Mouse (Mus musculus) MEL (cell line): Measurements from ENCODE around the gene Nxf7.

ENCODE experiments used
- CHD2 ChIP-seq: IDR thresholded peaks from 2 replicates; pipeline ENCODE4 v1.6.1; 2011; ENCODE audit warnings: low read length, improper control_type of control experiment
- CTCF ChIP-seq, 3 experiments: IDR thresholded peaks in 2 of 3; conservative IDR thresholded peaks in 1 of 3; 2 replicates each; pipeline ENCODE4 v1.5.1; 2011 to 2012; ENCODE audit warnings: low read length in 3 of 3, low read depth in 2 of 3, mild to moderate bottlenecking in 2 of 3, improper control_type of control experiment in 1 of 3, inconsistent platforms in 1 of 3, mixed read lengths in 1 of 3, moderate library complexity in 1 of 3; ENCODE audit not compliant: control insufficient read depth in 1 of 3, insufficient read depth in 1 of 3, poor library complexity in 1 of 3, severe bottlenecking in 1 of 3
- E2F4 ChIP-seq: IDR thresholded peaks from 2 replicates; pipeline ENCODE4 v1.6.1; 2011; ENCODE audit warnings: low read depth, low read length, improper control_type of control experiment, borderline replicate concordance
- EP300 ChIP-seq, 2 experiments: IDR thresholded peaks; 2 replicates each; pipeline ENCODE4 v1.6.1; 2011; ENCODE audit warnings: improper control_type of control experiment in 2 of 2, low read length in 2 of 2, low read depth in 1 of 2, mild to moderate bottlenecking in 1 of 2
- GATA1 ChIP-seq: IDR thresholded peaks from 2 replicates; pipeline ENCODE4 v1.6.1; 2011; ENCODE audit warnings: low read depth, low read length, improper control_type of control experiment
- MAFK ChIP-seq: IDR thresholded peaks from 2 replicates; pipeline ENCODE4 v1.6.1; 2011; ENCODE audit warnings: low read depth, mild to moderate bottlenecking, low read length, improper control_type of control experiment, borderline replicate concordance
- MAX ChIP-seq: IDR thresholded peaks from 2 replicates; pipeline ENCODE4 v1.6.1; 2011; ENCODE audit warnings: low read length, improper control_type of control experiment
- NELFE ChIP-seq: IDR thresholded peaks from 2 replicates; pipeline ENCODE4 v1.6.1; 2011; ENCODE audit warnings: low read depth, low read length, improper control_type of control experiment
- POLR2A ChIP-seq, 2 experiments: IDR thresholded peaks; 2 replicates each; pipeline ENCODE4 v1.6.1; 2011 to 2012; ENCODE audit warnings: low read length in 2 of 2, mild to moderate bottlenecking in 2 of 2, control low read depth in 1 of 2, improper control_type of control experiment in 1 of 2, low read depth in 1 of 2, moderate library complexity in 1 of 2; ENCODE audit not compliant: control insufficient read depth in 1 of 2, insufficient read depth in 1 of 2, poor library complexity in 1 of 2
- TAL1 ChIP-seq: IDR thresholded peaks from 2 replicates; pipeline ENCODE4 v1.6.1; 2012; ENCODE audit warnings: mild to moderate bottlenecking, inconsistent platforms, low read length, moderate library complexity, mixed read lengths
- TCF12 ChIP-seq: IDR thresholded peaks from 2 replicates; pipeline ENCODE4 v1.6.1; 2014; ENCODE audit warnings: low read depth, mild to moderate bottlenecking, inconsistent platforms, low read length, improper control_type of control experiment, moderate library complexity
- USF2 ChIP-seq, 2 experiments: IDR thresholded peaks; 2 replicates each; pipeline ENCODE4 v1.6.1; 2011 to 2012; ENCODE audit warnings: improper control_type of control experiment in 2 of 2, low read length in 2 of 2, borderline replicate concordance in 1 of 2, inconsistent platforms in 1 of 2, low read depth in 1 of 2, mild to moderate bottlenecking in 1 of 2; ENCODE audit not compliant: insufficient read depth in 1 of 2
- ZC3H11A ChIP-seq: IDR thresholded peaks from 2 replicates; pipeline ENCODE4 v1.6.1; 2012; ENCODE audit warnings: low read depth, mild to moderate bottlenecking, inconsistent platforms, low read length, improper control_type of control experiment
- ZKSCAN1 ChIP-seq: IDR thresholded peaks from 2 replicates; pipeline ENCODE4 v1.6.1; 2012; ENCODE audit warnings: low read depth, mild to moderate bottlenecking, inconsistent platforms, low read length, improper control_type of control experiment, moderate library complexity

GRCm38 (mm10) chrX:135627605-135628004, 29.0 kb upstream of the Nxf7 start, which contains the start of gene Prame:
- TF ChIP-seq CTCF (IDR thresholded peaks at IDR 0.05 in 2 of 3, conservative IDR thresholded peaks at IDR 0.05 in 1 of 3; ENCODE audit: control insufficient read depth in 1 of 3, insufficient read depth in 1 of 3, low read depth in 2 of 3, low read length in 3 of 3, poor library complexity in 1 of 3, severe bottlenecking in 1 of 3) = no peak
- no peak for TF ChIP-seq POLR2A (IDR thresholded peaks at IDR 0.05; ENCODE audit: control insufficient read depth in 1 of 2, insufficient read depth in 1 of 2, low read depth in 1 of 2, low read length in 2 of 2, poor library complexity in 1 of 2)
- TF ChIP-seq MAX = no peak
- TF ChIP-seq EP300 (IDR thresholded peaks at IDR 0.05; ENCODE audit: low read depth in 1 of 2, low read length in 2 of 2) = no peak
- TF ChIP-seq TAL1 = no peak
- TF ChIP-seq ZKSCAN1 = no peak
- no peak for TF ChIP-seq GATA1
- no peak for TF ChIP-seq CHD2
- no peak for TF ChIP-seq NELFE
- no peak for TF ChIP-seq ZC3H11A
- TF ChIP-seq E2F4 = no peak
- TF ChIP-seq TCF12 = no peak
- TF ChIP-seq MAFK = no peak
- TF ChIP-seq USF2 (IDR thresholded peaks at IDR 0.05; ENCODE audit: borderline replicate concordance in 1 of 2, insufficient read depth in 1 of 2, low read depth in 1 of 2, low read length in 2 of 2) = no peak
